Mouse (Mus musculus): ENCODE measurements around the gene Sprr3. TPM values are rescaled to one million over a fixed set of nuclear protein-coding genes. Genes with fewer than 3 reads are reported as not detected.

The Sprr3 gene
- polyA plus RNA-seq, 1 experiment from 2014 or later = 125 TPM

DNA sequence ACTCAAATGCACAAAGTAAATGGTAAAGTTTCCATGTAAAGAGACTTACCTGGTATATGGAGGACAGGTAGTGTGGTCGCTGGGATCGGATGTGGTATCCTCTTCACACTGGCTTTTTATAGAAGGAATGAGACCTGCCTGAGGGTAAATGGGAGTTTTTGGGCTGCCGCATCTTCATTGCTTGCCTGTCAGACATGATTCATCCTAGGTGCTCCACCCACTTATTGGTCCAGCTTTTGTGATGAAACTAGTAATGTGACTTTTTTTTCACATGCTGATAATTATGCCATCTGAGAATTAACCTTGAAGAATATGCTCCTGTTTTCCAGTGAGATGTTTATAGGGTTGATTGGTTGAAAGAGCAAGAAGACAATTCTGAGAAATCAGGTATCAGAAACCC is 19.8 kb downstream of the Sprr3 start, which contains the start of gene Sprr1b:
Gene Sprr1b, minus strand, starts transcription at position 101 of the 400 bp plus-strand sequence.
- ATAC-seq (ENCODE audit: insufficient read depth, low FRiP score, low read depth) = no peak
- no peak within 1 kb of the TSS for H3K9ac ChIP-seq
- H3K4me2 ChIP-seq = no peak within 1 kb of the TSS
- H3K9me3 ChIP-seq = no peaks in the 10 kb centered on the region
- WGBS = 96% methylated on average over 3 of the region's 3 CpGs
- H3K27me3 ChIP-seq (replicated peaks) = no peaks in the 10 kb centered on the region
- no peak within 1 kb of the TSS for H3K4me3 ChIP-seq (replicated peaks)
- H3K27ac ChIP-seq = no peak within 1 kb of the TSS
- no peaks in the 10 kb centered on the region for H3K4me1 ChIP-seq
- H3K36me3 ChIP-seq = no peaks in the 10 kb centered on the region

DNA sequence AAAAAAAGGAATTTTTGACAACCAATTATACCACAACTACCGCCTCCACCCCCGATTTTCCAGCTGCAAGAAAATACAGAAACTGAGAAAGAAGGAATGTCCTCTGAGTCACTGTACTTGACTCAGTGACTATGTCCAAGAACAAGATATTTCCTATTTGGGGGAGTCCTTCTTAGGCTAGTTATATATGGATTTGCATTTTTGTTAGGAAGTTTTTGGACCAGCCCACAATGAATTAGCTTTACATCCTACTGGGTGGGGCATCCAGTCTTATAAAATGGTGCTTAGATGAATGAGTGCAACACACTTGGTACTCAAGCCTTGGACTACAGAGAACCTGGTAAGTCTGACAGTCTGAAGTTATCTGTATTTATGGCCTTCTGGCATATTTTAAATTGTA is 26.2 kb downstream of the Sprr3 start, which contains the start of gene Sprr2k:
Gene Sprr2k, plus strand, starts transcription at position 301 of the 400 bp plus-strand sequence.
- no peaks in the 10 kb centered on the region for H3K4me1 ChIP-seq
- no peak within 1 kb of the TSS for H3K9ac ChIP-seq
- no peaks in the 10 kb centered on the region for H3K9me3 ChIP-seq
- 88% methylated on average over 2 of the region's 2 CpGs for WGBS
- H3K27me3 ChIP-seq (replicated peaks) = no peaks in the 10 kb centered on the region
- no peak within 1 kb of the TSS for H3K27ac ChIP-seq
- no peak within 1 kb of the TSS for H3K4me2 ChIP-seq
- no peak within 1 kb of the TSS for H3K4me3 ChIP-seq (replicated peaks)
- H3K36me3 ChIP-seq = no peaks in the 10 kb centered on the region
- no peak for ATAC-seq (ENCODE audit: insufficient read depth, low FRiP score, low read depth)

DNA sequence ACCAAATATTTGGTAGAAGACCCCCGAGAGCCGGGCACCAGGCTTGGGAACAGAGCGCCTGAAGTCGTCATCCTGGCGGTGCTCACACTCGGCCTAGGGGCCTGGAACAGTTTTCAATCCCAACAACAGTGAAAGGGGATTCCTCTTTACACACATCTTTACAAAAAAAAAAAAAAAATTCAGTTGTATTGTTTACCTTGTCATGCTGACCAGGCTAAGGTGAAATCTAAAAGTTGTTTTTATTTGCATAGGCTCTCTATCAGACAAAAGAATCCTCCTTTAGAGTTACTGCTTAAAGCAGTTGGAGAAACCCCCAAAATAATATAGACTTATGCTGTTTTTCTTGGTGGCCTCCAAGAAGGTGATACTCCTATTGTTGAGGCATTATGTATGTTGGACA is 29.2 kb downstream of the Sprr3 start, which contains the start of gene Gm9774:
Gene Gm9774, minus strand, starts transcription at position 101 of the 400 bp plus-strand sequence.
- H3K4me3 ChIP-seq (replicated peaks) = no peak within 1 kb of the TSS
- no peak within 1 kb of the TSS for H3K9ac ChIP-seq
- no peak within 1 kb of the TSS for H3K4me2 ChIP-seq
- no peaks in the 10 kb centered on the region for H3K36me3 ChIP-seq
- no peaks in the 10 kb centered on the region for H3K4me1 ChIP-seq
- H3K27ac ChIP-seq = no peak within 1 kb of the TSS
- H3K27me3 ChIP-seq (replicated peaks) = no peaks in the 10 kb centered on the region
- ATAC-seq (ENCODE audit: insufficient read depth, low FRiP score, low read depth) = no peak
- no peaks in the 10 kb centered on the region for H3K9me3 ChIP-seq
- 85% methylated on average over 6 of the region's 6 CpGs for WGBS

DNA sequence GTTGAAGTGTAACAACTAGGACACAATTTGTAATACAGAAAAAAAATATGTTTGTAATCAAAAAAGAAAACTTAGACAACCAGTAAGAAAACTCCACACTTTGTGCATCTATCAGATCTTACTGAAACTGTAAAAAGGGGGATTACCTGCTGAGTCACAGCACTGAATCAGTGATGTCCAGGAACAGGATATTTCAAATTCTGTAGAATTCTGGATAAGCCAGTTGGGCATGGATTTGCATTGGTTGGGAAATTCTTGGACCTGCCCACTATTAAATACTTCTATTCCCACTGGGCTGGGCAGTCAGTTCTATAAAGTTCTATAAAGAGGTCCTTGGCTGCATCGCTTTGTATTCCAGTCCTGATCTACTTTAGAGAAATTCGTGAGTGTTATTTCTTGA is 40.7 kb downstream of the Sprr3 start, which contains the start of gene Sprr2j-ps:
Gene Sprr2j-ps, plus strand, starts transcription at position 301 of the 400 bp plus-strand sequence.
- no peaks in the 10 kb centered on the region for H3K4me1 ChIP-seq
- ATAC-seq (ENCODE audit: insufficient read depth, low FRiP score, low read depth) = no peak
- no peak within 1 kb of the TSS for H3K4me3 ChIP-seq (replicated peaks)
- no peak within 1 kb of the TSS for H3K27ac ChIP-seq
- no peaks in the 10 kb centered on the region for H3K9me3 ChIP-seq
- H3K4me2 ChIP-seq = no peak within 1 kb of the TSS
- WGBS = 89% methylated on average over 2 of the region's 2 CpGs
- no peaks in the 10 kb centered on the region for H3K27me3 ChIP-seq (replicated peaks)
- H3K36me3 ChIP-seq = no peaks in the 10 kb centered on the region
- no peak within 1 kb of the TSS for H3K9ac ChIP-seq

DNA sequence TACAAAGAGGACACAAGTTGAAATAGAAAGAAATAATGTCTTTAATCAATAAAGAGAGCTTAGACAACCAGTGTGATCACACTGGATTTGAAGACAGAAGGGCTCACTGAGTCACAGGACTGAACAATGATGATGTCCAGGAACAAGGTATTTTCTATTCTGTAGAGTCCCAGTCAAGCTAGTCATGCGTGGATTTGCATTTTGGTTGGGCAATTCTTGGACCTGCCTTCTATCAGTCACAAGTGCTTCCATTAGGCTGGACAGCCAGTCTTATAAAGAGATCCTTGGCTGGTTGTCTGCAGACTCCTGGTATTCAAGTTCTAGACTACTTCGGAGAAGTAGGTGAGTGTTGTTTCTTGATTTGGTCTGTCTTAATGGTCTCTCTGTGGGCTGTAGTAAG is 50.8 kb downstream of the Sprr3 start, which contains the start of gene Sprr2i:
Gene Sprr2i, plus strand, starts transcription at position 301 of the 400 bp plus-strand sequence.
- Histone ChIP-seq H3K4me3 (replicated peaks) (no peak within 1 kb of the TSS), H3K9me3 (no peaks in the 10 kb centered on the region), H3K27ac (no peak within 1 kb of the TSS), H3K4me1 (no peaks in the 10 kb centered on the region), H3K9ac (no peak within 1 kb of the TSS), H3K27me3 (replicated peaks) (no peaks in the 10 kb centered on the region), H3K36me3 (no peaks in the 10 kb centered on the region), H3K4me2 (no peak within 1 kb of the TSS)
- ATAC-seq (ENCODE audit: insufficient read depth, low FRiP score, low read depth) = no peak
- WGBS = 92% methylated on average over 2 of the region's 2 CpGs

Other genes starting within 250 kb of the Sprr3 start
- 9.5 and 12.7 TPM in 2 replicates for gene Sprr2a1, start 242.9 kb downstream of the Sprr3 start, polyA plus RNA-seq (2015; fragmentation: Nextera tagmentation; extraction: Ambion mirVana)
- gene Sprr2a2, start 242.8 kb downstream of the Sprr3 start, polyA plus RNA-seq (2015; fragmentation: Nextera tagmentation; extraction: Ambion mirVana) = 541 and 1,085 TPM in 2 replicates
- gene Sprr2a3, start 173.3 kb downstream of the Sprr3 start, polyA plus RNA-seq (2015; fragmentation: Nextera tagmentation; extraction: Ambion mirVana) = 44.5 and 82.4 TPM in 2 replicates
- 0.23 TPM in 1 of 2 replicates, not detected in the other for gene Sprr2b, start 142.1 kb downstream of the Sprr3 start, polyA plus RNA-seq (2015; fragmentation: Nextera tagmentation; extraction: Ambion mirVana)
- gene Sprr2d, start 119.6 kb downstream of the Sprr3 start, polyA plus RNA-seq (2015; fragmentation: Nextera tagmentation; extraction: Ambion mirVana) = 0.68 TPM in 1 of 2 replicates, not detected in the other
- not detected in 2 replicates for gene Sprr2e, start 106.6 kb downstream of the Sprr3 start, polyA plus RNA-seq (2015; fragmentation: Nextera tagmentation; extraction: Ambion mirVana)
- not detected in 2 replicates for gene Sprr2f, start 93.5 kb downstream of the Sprr3 start, polyA plus RNA-seq (2015; fragmentation: Nextera tagmentation; extraction: Ambion mirVana)
- gene Sprr2h, start 73.0 kb downstream of the Sprr3 start, polyA plus RNA-seq (2015; fragmentation: Nextera tagmentation; extraction: Ambion mirVana) = 0.21 TPM in 1 of 2 replicates, not detected in the other
- 0.60 TPM in 1 of 2 replicates, not detected in the other for gene Sprr2i, start 50.7 kb downstream of the Sprr3 start, polyA plus RNA-seq (2015; fragmentation: Nextera tagmentation; extraction: Ambion mirVana)
- gene Sprr2j-ps, start 40.6 kb downstream of the Sprr3 start, polyA plus RNA-seq (2015; fragmentation: Nextera tagmentation; extraction: Ambion mirVana) = 1.2 TPM in 1 of 2 replicates, not detected in the other
- gene Gm9774, start 29.3 kb downstream of the Sprr3 start, polyA plus RNA-seq (2015; fragmentation: Nextera tagmentation; extraction: Ambion mirVana) = 7.3 and 25.4 TPM in 2 replicates
- 0.73 TPM in 1 of 2 replicates, not detected in the other for gene Sprr2k, start 26.1 kb downstream of the Sprr3 start, polyA plus RNA-seq (2015; fragmentation: Nextera tagmentation; extraction: Ambion mirVana)
- gene Sprr1b, start 19.9 kb downstream of the Sprr3 start, polyA plus RNA-seq (2015; fragmentation: Nextera tagmentation; extraction: Ambion mirVana) = 1.6 TPM in 1 of 2 replicates, not detected in the other
- gene Sprr1a, start 27.2 kb upstream of the Sprr3 start, polyA plus RNA-seq (2015; fragmentation: Nextera tagmentation; extraction: Ambion mirVana) = 69.5 and 186 TPM in 2 replicates
- gene Sprr4, start 41.8 kb upstream of the Sprr3 start, polyA plus RNA-seq (2015; fragmentation: Nextera tagmentation; extraction: Ambion mirVana) = not detected in 2 replicates
- gene 2310046K23Rik, start 75.8 kb upstream of the Sprr3 start, polyA plus RNA-seq (2015; fragmentation: Nextera tagmentation; extraction: Ambion mirVana) = not detected in 2 replicates
- 0.41 and 1.2 TPM in 2 replicates for gene Ivl, start 115.0 kb upstream of the Sprr3 start, polyA plus RNA-seq (2015; fragmentation: Nextera tagmentation; extraction: Ambion mirVana)
- 0.67 TPM in 1 of 2 replicates, not detected in the other for gene Smcp, start 130.3 kb upstream of the Sprr3 start, polyA plus RNA-seq (2015; fragmentation: Nextera tagmentation; extraction: Ambion mirVana)
- not detected in 2 replicates for gene 2210017I01Rik, start 148.8 kb upstream of the Sprr3 start, polyA plus RNA-seq (2015; fragmentation: Nextera tagmentation; extraction: Ambion mirVana)
- gene Lce6a, start 162.9 kb upstream of the Sprr3 start, polyA plus RNA-seq (2015; fragmentation: Nextera tagmentation; extraction: Ambion mirVana) = not detected in 2 replicates
- gene Lce1a1, start 189.6 kb upstream of the Sprr3 start, polyA plus RNA-seq (2015; fragmentation: Nextera tagmentation; extraction: Ambion mirVana) = not detected in 2 replicates
- gene Lce1b, start 198.2 kb upstream of the Sprr3 start, polyA plus RNA-seq (2015; fragmentation: Nextera tagmentation; extraction: Ambion mirVana) = not detected in 2 replicates
- gene Lce1a2, start 211.6 kb upstream of the Sprr3 start, polyA plus RNA-seq (2015; fragmentation: Nextera tagmentation; extraction: Ambion mirVana) = not detected in 2 replicates
- gene Lce1c, start 220.5 kb upstream of the Sprr3 start, polyA plus RNA-seq (2015; fragmentation: Nextera tagmentation; extraction: Ambion mirVana) = not detected in 2 replicates
- gene Lce1d, start 228.5 kb upstream of the Sprr3 start, polyA plus RNA-seq (2015; fragmentation: Nextera tagmentation; extraction: Ambion mirVana) = not detected in 2 replicates

Data from stomach, embryonic 15.5 days (tissue).